Mouse (Mus musculus): Measurements from ENCODE around the gene Alad. TPM values are rescaled to one million over a fixed set of nuclear protein-coding genes. Genes with fewer than 3 reads are reported as not detected.
"Not testable (repeated sequence)": the region's sequence is repeated elsewhere in the genome, so short reads cannot be mapped to it uniquely, and the experiment has no call there.

The Alad gene
- polyA plus RNA-seq, 1 experiment from 2014 or later, result 114 TPM

- Histone ChIP-seq H3K9me3 (no peaks in the 10 kb centered on the region), H3K36me3 (peaks cover 16% of the 10 kb centered on the region), H3K27me3 (ENCODE audit: insufficient read depth, poor library complexity, severe bottlenecking) (no peaks in the 10 kb centered on the region), H3K27ac (no peak overlapping the region), H3K4me1 (replicated peaks) (no peaks in the 10 kb centered on the region), H3K4me3 (no peak overlapping the region)
- no peak for DNase-seq (ENCODE audit: low spot score)
- WGBS, result 81% methylated on average over 8 of the region's 8 CpGs
Measured at GRCm38 (mm10) chr4:62495946-62496345, 23.8 kb downstream of the Alad start.

DNA sequence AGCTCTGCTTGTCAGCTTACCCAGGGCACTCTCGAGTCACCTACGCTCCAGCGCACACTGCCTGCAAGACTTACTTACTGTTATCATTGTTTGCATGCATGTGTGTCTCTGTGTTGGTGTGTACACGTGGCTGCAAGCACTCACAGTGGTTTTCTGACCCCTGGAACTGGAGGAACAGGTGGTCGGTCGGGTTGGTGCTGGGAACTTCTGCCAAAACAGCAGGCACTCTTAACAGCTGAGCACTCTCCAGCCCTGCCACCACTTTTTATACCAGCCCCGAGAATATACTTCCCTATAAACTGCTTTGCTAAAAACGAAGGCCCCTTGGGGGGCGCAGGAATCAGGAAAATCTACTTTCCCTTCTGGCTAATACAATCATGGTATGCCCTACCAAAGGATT, 25.5 kb downstream of the Alad start:
- Histone ChIP-seq H3K27ac (no peak overlapping the region), H3K36me3 (peaks cover 10% of the 10 kb centered on the region), H3K9me3 (no peaks in the 10 kb centered on the region), H3K4me3 (no peak overlapping the region), H3K27me3 (ENCODE audit: insufficient read depth, poor library complexity, severe bottlenecking) (no peaks in the 10 kb centered on the region), H3K4me1 (replicated peaks) (no peaks in the 10 kb centered on the region)
- DNase-seq (ENCODE audit: low spot score), result no peak
- 74% methylated on average over 9 of the region's 9 CpGs for WGBS

GRCm38 (mm10) chr4:62492682-62493081, 27.0 kb downstream of the Alad start:
- 89% methylated on average over 2 of the region's 2 CpGs for WGBS
- Histone ChIP-seq H3K36me3 (no peaks in the 10 kb centered on the region), H3K9me3 (no peaks in the 10 kb centered on the region), H3K4me1 (replicated peaks) (peaks cover 7% of the 10 kb centered on the region; the same call in 1 of the 2 replicates), H3K4me3 (no peak overlapping the region), H3K27me3 (ENCODE audit: insufficient read depth, poor library complexity, severe bottlenecking) (no peaks in the 10 kb centered on the region), H3K27ac (no peak overlapping the region)
- no peak for DNase-seq (ENCODE audit: low spot score)

DNA sequence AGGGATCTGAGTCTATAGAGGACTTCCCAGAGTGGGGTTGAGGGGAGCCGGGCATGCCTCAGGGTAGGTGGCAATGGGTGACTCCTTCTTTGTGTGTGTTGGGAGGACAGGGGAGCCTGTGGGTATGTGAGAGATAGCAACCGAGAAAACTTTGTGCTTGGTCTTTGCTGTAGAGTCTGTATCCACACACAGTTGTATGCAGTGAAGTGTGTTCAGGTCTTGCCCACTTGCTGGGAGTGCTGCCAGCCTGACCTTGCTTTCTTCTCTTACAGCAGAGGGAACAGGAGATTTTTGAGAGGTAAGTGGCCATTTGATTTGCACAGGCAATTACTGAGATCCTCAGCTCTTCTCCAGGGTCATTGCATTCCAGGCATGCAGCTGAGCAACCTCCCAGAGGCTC, 31.8 kb downstream of the Alad start:
- H3K27ac ChIP-seq, result no peak overlapping the region
- H3K36me3 ChIP-seq, result no peaks in the 10 kb centered on the region
- WGBS, result 87% methylated on average over 2 of the region's 2 CpGs
- no peaks in the 10 kb centered on the region for H3K9me3 ChIP-seq
- H3K4me3 ChIP-seq, result no peak overlapping the region
- DNase-seq (ENCODE audit: low spot score), result no peak
- H3K4me1 ChIP-seq (replicated peaks), result peaks cover 8% of the 10 kb centered on the region; the same call in 1 of the 2 replicates
- no peaks in the 10 kb centered on the region for H3K27me3 ChIP-seq (ENCODE audit: insufficient read depth, poor library complexity, severe bottlenecking)

- Histone ChIP-seq H3K9me3 (no peaks in the 10 kb centered on the region), H3K36me3 (no peaks in the 10 kb centered on the region), H3K27me3 (ENCODE audit: insufficient read depth, poor library complexity, severe bottlenecking) (peaks cover under 1% of the 10 kb centered on the region; the same call in 1 of the 2 replicates), H3K4me3 (no peak overlapping the region), H3K4me1 (replicated peaks) (peaks cover 8% of the 10 kb centered on the region; the same call in 1 of the 2 replicates), H3K27ac (no peak overlapping the region)
- WGBS, result 94% methylated on average over 5 of the region's 5 CpGs
- DNase-seq (ENCODE audit: low spot score), result no peak
Measured at GRCm38 (mm10) chr4:62487172-62487571, 32.5 kb downstream of the Alad start.

GRCm38 (mm10) chr4:62486162-62486696, 33.5 kb downstream of the Alad start:
- H3K9me3 ChIP-seq, result no peaks in the 10 kb centered on the region
- H3K36me3 ChIP-seq, result no peaks in the 10 kb centered on the region
- no peak for DNase-seq (ENCODE audit: low spot score)
- no peak overlapping the region for H3K27ac ChIP-seq
- WGBS, result 92% methylated on average over 15 of the region's 15 CpGs
- peaks cover 10% of the 10 kb centered on the region for H3K27me3 ChIP-seq (ENCODE audit: insufficient read depth, poor library complexity, severe bottlenecking)
- peaks cover 8% of the 10 kb centered on the region; the same call in 1 of the 2 replicates for H3K4me1 ChIP-seq (replicated peaks)
- no peak overlapping the region for H3K4me3 ChIP-seq

DNA sequence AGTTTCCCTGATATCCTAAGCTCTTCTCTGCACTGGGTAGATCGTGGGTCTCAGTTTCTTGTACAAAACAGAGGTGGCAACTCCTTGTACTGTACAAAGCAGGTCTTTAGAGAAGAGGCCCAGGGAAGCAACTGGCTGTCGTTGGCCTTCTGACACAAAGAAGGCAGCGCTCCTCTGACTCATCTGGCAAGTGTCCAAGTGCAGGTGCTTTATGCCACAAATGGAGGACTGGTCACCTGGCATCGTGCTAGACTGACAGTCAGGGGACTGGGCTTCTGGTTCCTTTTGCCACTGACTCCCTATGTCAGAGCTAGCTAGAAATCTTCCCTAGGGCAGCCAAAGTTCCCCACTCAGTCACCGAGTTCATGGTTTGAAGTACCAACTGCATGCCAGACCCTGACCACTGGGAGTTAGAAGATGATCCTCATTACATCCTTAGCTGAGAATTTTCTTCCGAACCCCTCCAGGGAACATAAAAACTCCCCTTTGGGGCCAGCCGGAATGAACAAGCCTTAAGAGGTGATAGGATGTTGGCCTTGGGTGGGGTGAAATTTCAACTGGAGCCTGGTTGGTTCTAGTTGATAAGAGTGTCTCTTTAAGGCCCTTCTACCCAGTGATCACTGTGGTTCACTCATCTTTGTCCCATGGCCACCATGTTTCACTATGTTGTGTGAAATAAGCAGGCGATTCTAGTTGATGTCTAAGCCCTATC, 34.1 kb downstream of the Alad start:
- H3K4me1 ChIP-seq (replicated peaks), result peaks cover 8% of the 10 kb centered on the region; the same call in 1 of the 2 replicates
- no peak overlapping the region for H3K4me3 ChIP-seq
- peaks cover 17% of the 10 kb centered on the region for H3K27me3 ChIP-seq (ENCODE audit: insufficient read depth, poor library complexity, severe bottlenecking)
- DNase-seq (ENCODE audit: low spot score), result no peak
- H3K36me3 ChIP-seq, result no peaks in the 10 kb centered on the region
- H3K9me3 ChIP-seq, result no peaks in the 10 kb centered on the region
- 87% methylated on average over 8 of the region's 8 CpGs for WGBS
- H3K27ac ChIP-seq, result no peak overlapping the region

DNA sequence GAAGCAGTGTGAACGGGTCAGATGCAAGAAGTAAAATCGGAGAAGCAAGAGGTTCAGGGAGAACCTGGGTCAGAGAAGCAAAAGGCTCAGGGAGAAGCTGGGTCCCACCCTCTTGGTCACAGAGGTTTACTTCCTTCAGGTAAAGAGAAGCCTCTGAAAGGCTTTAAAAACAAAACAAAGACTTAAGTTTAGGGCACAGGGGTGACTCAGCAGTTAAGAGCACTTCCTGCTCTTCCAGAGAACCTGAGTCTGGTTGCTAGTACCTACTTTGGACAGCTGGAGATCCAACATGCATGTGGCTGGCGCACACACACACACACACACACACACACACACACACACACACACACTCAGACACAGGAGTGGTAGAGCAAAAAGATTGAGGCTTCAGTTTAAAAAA, 34.8 kb downstream of the Alad start:
- Histone ChIP-seq H3K4me1 (replicated peaks) (peaks cover 13% of the 10 kb centered on the region), H3K27ac (no peak overlapping the region), H3K4me3 (no peak overlapping the region), H3K9me3 (no peaks in the 10 kb centered on the region), H3K36me3 (no peaks in the 10 kb centered on the region), H3K27me3 (ENCODE audit: insufficient read depth, poor library complexity, severe bottlenecking) (peaks cover 23% of the 10 kb centered on the region)
- DNase-seq (ENCODE audit: low spot score), result no peak
- 79% methylated on average over 3 of the region's 3 CpGs for WGBS

GRCm38 (mm10) chr4:62480709-62481605, 38.8 kb downstream of the Alad start:
- no peak overlapping the region for H3K27ac ChIP-seq
- DNase-seq (ENCODE audit: low spot score), result no peak
- peaks cover 12% of the 10 kb centered on the region for H3K4me1 ChIP-seq (replicated peaks)
- no peak overlapping the region for H3K4me3 ChIP-seq
- WGBS, result 52% methylated on average over 10 of the region's 10 CpGs
- peaks cover 46% of the 10 kb centered on the region for H3K27me3 ChIP-seq (ENCODE audit: insufficient read depth, poor library complexity, severe bottlenecking)
- H3K9me3 ChIP-seq, result no peaks in the 10 kb centered on the region
- no peaks in the 10 kb centered on the region for H3K36me3 ChIP-seq

- WGBS, result 3% methylated on average over 71 of the region's 71 CpGs
- DNase-seq (ENCODE audit: low spot score), result peak; percentile 41
- Histone ChIP-seq H3K9me3 (no peaks in the 10 kb centered on the region), H3K4me3 (peak within 1 kb of the TSS; percentile 52), H3K36me3 (no peaks in the 10 kb centered on the region), H3K27ac (no peak within 1 kb of the TSS), H3K4me1 (replicated peaks) (peaks cover 12% of the 10 kb centered on the region), H3K27me3 (ENCODE audit: insufficient read depth, poor library complexity, severe bottlenecking) (peaks cover 46% of the 10 kb centered on the region)
Measured at GRCm38 (mm10) chr4:62479937-62480708, 39.6 kb downstream of the Alad start, which contains the start of gene Bspry. Bspry (plus strand) TSS chr4:62480053.

GRCm38 (mm10) chr4:62479593-62479936, 40.2 kb downstream of the Alad start:
- H3K4me3 ChIP-seq, result peak overlapping the region; percentile 52
- DNase-seq (ENCODE audit: low spot score); H3K36me3 ChIP-seq; H3K27ac ChIP-seq; H3K9me3 ChIP-seq: not testable (repeated sequence)
- peaks cover 46% of the 10 kb centered on the region for H3K27me3 ChIP-seq (ENCODE audit: insufficient read depth, poor library complexity, severe bottlenecking)
- 14% methylated on average over 11 of the region's 11 CpGs for WGBS
- H3K4me1 ChIP-seq (replicated peaks), result peaks cover 12% of the 10 kb centered on the region

DNA sequence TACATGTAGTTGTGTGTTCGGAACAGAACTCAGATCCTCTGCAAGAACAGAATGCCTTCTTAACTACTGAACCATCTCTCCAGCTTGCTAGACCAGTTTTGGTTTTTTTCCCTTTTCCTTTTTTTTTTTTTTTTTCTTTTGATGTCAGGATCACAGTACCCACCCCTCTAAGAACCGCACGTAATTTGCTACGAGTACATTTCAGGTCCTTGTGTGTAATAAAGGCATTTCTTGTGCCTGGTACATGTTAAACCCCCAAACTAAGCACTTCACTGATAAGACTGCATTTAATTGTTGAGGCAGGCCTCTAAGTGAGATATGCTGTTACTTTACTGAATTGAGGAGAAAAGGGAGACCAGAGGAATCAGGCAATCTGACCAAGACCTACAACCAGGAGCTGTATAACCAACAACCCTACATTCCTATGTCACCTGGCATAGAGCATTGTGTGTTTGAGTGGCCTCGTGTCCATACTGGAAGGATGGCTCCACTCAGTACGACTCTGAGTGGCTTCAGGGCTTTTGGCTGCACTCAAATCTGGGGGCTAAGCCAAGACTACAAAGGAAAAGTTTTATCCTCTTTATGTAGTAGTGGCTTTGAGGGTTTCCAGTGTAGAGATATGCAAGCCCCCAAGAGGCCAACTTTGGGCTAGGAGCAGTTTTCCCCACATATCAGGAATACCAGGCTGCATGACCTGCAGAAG, 42.0 kb downstream of the Alad start:
- H3K4me3 ChIP-seq, result no peak overlapping the region
- H3K36me3 ChIP-seq, result no peaks in the 10 kb centered on the region
- WGBS, result 89% methylated on average over 6 of the region's 6 CpGs
- DNase-seq (ENCODE audit: low spot score), result no peak
- no peak overlapping the region for H3K27ac ChIP-seq
- no peaks in the 10 kb centered on the region for H3K9me3 ChIP-seq
- peaks cover 12% of the 10 kb centered on the region for H3K4me1 ChIP-seq (replicated peaks)
- H3K27me3 ChIP-seq (ENCODE audit: insufficient read depth, poor library complexity, severe bottlenecking), result peaks cover 46% of the 10 kb centered on the region

Data from hindbrain, embryonic 10.5 days (tissue).